Mouse (Mus musculus): ENCODE data around the gene Ncoa3. TPM values are rescaled to one million over a fixed set of nuclear protein-coding genes. Genes with fewer than 3 reads are reported as not detected.
A peak's percentile ranks its signal among the peaks of the same experiment; 100 is the strongest.

Gene Ncoa3
- polyA plus RNA-seq, 1 experiment: 19.6 TPM

DNA sequence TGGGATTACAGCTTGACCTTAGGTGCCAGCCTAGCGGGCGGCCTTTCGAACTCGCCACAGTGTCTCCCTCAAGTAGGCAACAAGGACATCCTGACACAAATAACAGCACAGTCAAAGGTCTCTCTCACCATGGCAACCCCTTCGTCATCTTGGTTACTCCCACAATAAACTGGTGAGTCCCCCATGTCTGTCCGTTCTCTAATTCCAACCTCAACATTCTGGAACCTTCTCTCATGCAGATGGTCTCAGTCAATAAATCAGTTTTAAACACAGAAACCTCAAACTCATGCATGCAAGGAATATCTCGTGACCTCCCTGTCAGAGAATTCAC is 123.8 kb downstream of the Ncoa3 start:
- no peak for DNase-seq (ENCODE audit: low read depth, low spot score)

DNA sequence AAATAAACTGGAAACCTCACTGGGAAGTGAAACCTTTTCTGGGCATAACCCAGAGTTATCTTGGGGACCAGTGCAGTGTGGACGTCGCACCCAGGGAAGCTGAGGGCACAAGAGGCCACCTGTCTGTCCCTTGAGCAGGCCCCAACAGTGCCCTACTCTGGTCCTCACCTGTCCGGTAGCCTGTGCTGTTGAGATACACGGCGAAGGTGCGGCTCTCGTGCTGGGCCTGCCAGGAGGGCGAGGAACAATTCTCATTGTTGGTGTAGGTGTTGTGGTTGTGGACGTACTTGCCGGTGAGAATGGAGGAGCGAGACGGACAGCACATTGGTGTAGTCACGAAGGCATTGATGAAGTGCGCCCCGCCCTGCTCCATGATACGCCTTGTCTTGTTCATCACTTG is 124.3 kb downstream of the Ncoa3 start:
- no peak for DNase-seq (ENCODE audit: low read depth, low spot score)
- WGBS: 96% methylated on average over 16 of the region's 16 CpGs

More for the DNA sequence above, 123.8 kb downstream of the Ncoa3 start:
- 85% methylated on average over 7 of the region's 7 CpGs for WGBS

DNA sequence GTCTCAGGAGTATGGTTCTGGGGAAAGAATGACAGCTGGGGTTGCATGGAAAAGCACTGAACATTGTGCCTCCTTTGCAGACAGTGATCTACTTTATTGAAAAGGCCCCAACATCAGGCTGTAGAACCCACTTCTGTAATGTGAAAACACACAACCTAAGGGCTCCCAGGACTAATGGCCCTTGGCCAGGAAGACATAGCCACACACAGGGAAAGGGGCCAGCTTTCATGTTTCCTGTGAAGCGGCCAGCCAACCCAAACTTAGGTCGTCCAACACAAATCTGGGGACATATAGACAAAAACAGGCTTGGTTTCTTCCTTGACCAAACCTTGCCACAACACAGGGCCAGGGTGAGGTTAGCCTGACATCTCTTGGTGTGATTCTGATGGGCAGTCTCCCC is 127.6 kb downstream of the Ncoa3 start:
- no peak for DNase-seq (ENCODE audit: low read depth, low spot score)
- 76% methylated on average over 2 of the region's 2 CpGs for WGBS

DNA sequence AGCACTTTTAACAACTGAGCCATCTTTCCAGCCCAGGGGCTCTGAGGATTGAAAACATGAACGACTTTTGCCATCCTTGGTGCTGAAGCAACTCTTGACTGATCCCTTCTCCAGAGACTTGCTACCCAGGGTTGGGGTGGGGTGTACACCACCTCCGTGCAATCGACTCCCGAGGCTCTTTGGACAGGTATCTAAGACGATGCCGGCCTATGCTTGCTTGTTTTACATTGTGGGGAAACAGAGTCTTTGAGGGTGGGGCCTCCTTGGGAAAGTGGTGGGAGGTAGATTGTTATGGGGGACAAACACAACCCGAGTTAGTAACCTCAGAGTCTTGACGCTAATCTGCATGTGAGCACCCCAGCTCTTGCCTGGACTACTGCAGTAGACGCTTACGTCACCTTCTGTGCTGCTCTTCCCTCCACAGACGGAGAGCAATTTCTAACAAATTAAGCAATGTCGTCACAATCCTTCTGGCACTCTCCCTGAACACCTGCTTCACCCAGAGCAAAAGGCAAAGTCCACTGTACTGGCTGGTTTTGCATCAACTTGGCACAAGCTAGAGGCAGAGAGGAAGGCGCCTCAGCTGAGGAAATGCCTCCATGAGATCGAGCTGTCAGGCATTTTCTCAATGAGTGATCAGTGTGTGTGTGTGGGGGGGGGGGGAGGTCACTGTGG is 129.4 kb downstream of the Ncoa3 start:
- 36% methylated on average over 14 of the region's 14 CpGs for WGBS
- DNase-seq (ENCODE audit: low read depth, low spot score): peak; percentile 63

DNA sequence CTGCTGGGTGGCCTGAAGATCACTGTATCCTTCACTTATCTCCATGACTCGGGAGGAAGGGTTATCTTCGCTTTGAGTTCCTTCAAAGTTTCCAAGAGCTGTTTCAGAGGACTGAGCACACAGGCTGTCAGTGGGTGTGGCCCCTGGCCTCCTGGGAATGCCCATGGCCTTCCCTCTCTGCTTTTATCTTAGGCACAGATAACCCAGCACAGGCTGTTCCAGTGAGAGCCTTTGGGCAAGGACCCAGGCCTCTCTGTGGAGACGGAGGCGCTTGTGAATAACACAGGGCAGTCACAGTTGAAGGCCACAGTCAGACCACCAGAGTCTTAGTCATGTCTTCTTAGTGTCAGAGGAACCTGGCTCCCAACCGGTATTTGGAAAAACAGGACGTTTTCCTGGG is 130.3 kb downstream of the Ncoa3 start:
- no peak for DNase-seq (ENCODE audit: low read depth, low spot score)
- 52% methylated on average over 6 of the region's 6 CpGs for WGBS

Other genes starting within 250 kb of the Ncoa3 start
- gene Zmynd8, start 93.6 kb upstream of the Ncoa3 start, polyA plus RNA-seq (2012; rRNA removed): 13.4 and 17.5 TPM in 2 replicates
- gene Sulf2, start 163.0 kb downstream of the Ncoa3 start, polyA plus RNA-seq (2012; rRNA removed): 22.4 and 66.5 TPM in 2 replicates

Data from large intestine, adult 2 months (tissue).